Mouse (Mus musculus) forebrain, postnatal 0 days (tissue): ENCODE results near the gene Kras. TPM values are rescaled to one million over a fixed set of nuclear protein-coding genes. Genes with fewer than 3 reads are reported as not detected.

ENCODE experiments used
- ATAC-seq: fragments of 200-750 bp; cut with Nextera tagmentation; 2 replicates; pipeline ENCODE4 v1.8.0; 2017; ENCODE audit warnings: mild to moderate bottlenecking, moderate library complexity
- DNase-seq: peaks from one replicate; pipeline ENCODE4 v3.0.0-alpha.2; 2015
- H3K27ac ChIP-seq: fragments of 300-500 bp; sonication (generic); 2 replicates; pipeline ENCODE4 v1.5.1; 2014; ENCODE audit warnings: low read depth, mild to moderate bottlenecking, antibody characterized with exemption, low read length, moderate library complexity, mixed read lengths
- H3K27me3 ChIP-seq: fragments of 300-500 bp; sonication (generic); 2 replicates; pipeline ENCODE4 v1.6.1; 2014; ENCODE audit warnings: mild to moderate bottlenecking, low read length, mixed read lengths; ENCODE audit not compliant: insufficient read depth
- H3K36me3 ChIP-seq: fragments of 300-500 bp; sonication (generic); 2 replicates; pipeline ENCODE4 v1.6.1; 2014; ENCODE audit warnings: mild to moderate bottlenecking, moderate library complexity; ENCODE audit not compliant: insufficient read depth
- H3K4me1 ChIP-seq: fragments of 300-500 bp; sonication (generic); 2 replicates; pipeline ENCODE4 v1.6.1; 2014; ENCODE audit warnings: antibody characterized with exemption; ENCODE audit not compliant: insufficient read depth
- H3K4me2 ChIP-seq: fragments of 300-500 bp; sonication (generic); 2 replicates; pipeline ENCODE4 v1.6.1; 2014; ENCODE audit warnings: low read depth, mild to moderate bottlenecking, moderate library complexity
- H3K4me3 ChIP-seq: fragments of 300-500 bp; sonication (generic); 2 replicates; pipeline ENCODE4 v1.5.1; 2014; ENCODE audit warnings: low read depth, low read length, mixed read lengths
- H3K9ac ChIP-seq: fragments of 300-500 bp; sonication (generic); 2 replicates; pipeline ENCODE4 v1.6.1; 2014; ENCODE audit warnings: mild to moderate bottlenecking
- H3K9me3 ChIP-seq: fragments of 300-500 bp; sonication (generic); 2 replicates; pipeline ENCODE4 v1.6.1; 2016; ENCODE audit warnings: low read length
- CTCF ChIP-seq: sonication (generic); IDR thresholded peaks from 2 replicates; pipeline ENCODE4 v1.5.1; 2016; ENCODE audit warnings: antibody characterized with exemption, control low read depth, low read depth
- WGBS: fragments of 180-500 bp; shearing (Covaris S2); extraction: QIAGEN DNeasy Blood & Tissue Kit; methylation state at CpG from one replicate; pipeline ENCODE4 v1.1.7; 2014; 5-methylcytosine and 5-hydroxymethylcytosine counted together
- polyA plus RNA-seq: library from polyadenylated mRNA; unstranded; fragments of >200 nt; fragmentation: Nextera tagmentation; extraction: Ambion mirVana; gene quantifications from 2 replicates; pipeline ENCODE4 v1.2.1, GENCODE M21; 2015
- total RNA-seq: library from RNA; depleted of rRNA; stranded (reverse); fragments of >200 nt; gene quantifications from 2 replicates; pipeline ENCODE4 v1.2.3, GENCODE M21; 2014

Gene Kras
- total and polyA plus RNA-seq, 2 experiments from 2014 or later: 47.6 to 92.1 TPM

DNA sequence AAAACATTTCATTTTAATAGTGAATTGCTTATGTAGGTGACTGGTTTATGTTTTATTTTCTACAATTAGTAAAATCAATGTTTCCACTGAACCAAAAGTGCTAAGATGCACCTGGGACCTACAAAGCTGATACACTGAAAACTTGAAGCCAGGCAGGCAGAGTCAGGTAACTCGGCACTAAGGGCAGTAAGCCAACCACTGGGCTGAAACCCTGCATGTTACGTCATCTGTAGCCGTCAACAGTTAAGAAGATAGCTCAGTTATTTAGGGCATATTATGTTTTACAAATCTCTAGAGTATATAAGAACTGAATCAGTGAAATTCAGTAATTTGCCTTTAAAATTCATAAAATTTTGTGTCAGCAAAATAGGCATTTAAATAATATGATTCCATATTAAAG, 23.7 kb downstream of the Kras start:
- no peak overlapping the region for H3K4me3 ChIP-seq
- DNase-seq: no peak
- H3K4me1 ChIP-seq: no peaks in the 10 kb centered on the region
- 91% methylated on average over 3 of the region's 3 CpGs for WGBS
- no peak overlapping the region for H3K9ac ChIP-seq
- H3K36me3 ChIP-seq: peaks cover 11% of the 10 kb centered on the region; the same call in 1 of the 2 replicates
- H3K4me2 ChIP-seq: no peak overlapping the region
- no peak for TF ChIP-seq CTCF
- H3K9me3 ChIP-seq: no peaks in the 10 kb centered on the region
- H3K27ac ChIP-seq: no peak overlapping the region
- H3K27me3 ChIP-seq: no peaks in the 10 kb centered on the region
- ATAC-seq: no peak

DNA sequence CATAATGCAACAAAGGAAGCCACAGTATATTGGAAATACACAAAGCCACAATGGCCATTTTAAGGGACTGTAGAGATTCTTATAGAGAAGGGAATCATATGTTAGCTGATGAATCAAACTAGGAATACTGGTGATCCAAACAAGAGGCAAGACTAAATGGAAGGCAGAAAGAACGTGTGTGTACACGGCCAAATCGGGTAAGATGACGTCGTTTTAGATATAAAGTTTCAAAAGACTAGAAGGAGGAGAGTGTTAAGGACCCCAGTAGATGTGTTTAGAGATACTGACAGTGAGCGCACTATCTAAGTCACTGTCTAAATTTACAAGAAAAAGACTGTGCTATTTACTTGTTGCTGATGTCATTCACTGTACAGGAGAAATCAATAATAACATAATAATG, 25.8 kb downstream of the Kras start:
- no peak for DNase-seq
- WGBS: 83% methylated on average over 6 of the region's 6 CpGs

DNA sequence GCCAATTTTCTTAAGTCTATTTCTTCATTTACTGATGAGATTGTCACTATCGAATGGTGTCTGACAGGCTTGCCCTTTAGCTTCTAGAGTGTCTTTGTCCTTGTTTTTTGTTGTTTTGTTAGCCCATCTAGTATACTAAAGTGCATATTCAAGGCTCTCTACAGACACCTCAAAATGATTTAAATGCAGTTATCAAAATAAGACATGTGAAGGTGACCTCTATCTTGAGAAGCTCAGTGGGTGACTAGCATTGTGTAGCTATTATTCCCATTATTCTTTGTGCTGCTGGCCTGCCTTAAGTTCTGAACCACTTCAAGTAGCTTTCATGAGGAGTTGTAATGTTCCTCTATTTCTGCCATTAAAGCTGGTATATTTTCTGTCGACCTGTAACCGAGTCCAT, 34.2 kb downstream of the Kras start:
- H3K4me2 ChIP-seq: no peak overlapping the region
- H3K27me3 ChIP-seq: no peaks in the 10 kb centered on the region
- H3K36me3 ChIP-seq: peaks cover 15% of the 10 kb centered on the region
- no peaks in the 10 kb centered on the region for H3K9me3 ChIP-seq
- DNase-seq (no peak), ATAC-seq (no peak)
- TF ChIP-seq CTCF: no peak
- H3K4me3 ChIP-seq: no peak overlapping the region
- H3K9ac ChIP-seq: no peak overlapping the region
- WGBS: 87% methylated on average over 3 of the region's 3 CpGs
- no peak overlapping the region for H3K27ac ChIP-seq
- peaks cover 4% of the 10 kb centered on the region; the same call in 1 of the 2 replicates for H3K4me1 ChIP-seq

More for the DNA sequence above, 25.8 kb downstream of the Kras start:
- H3K4me1 ChIP-seq: no peaks in the 10 kb centered on the region
- H3K27me3 ChIP-seq: no peaks in the 10 kb centered on the region
- ATAC-seq: no peak
- TF ChIP-seq CTCF: no peak
- H3K36me3 ChIP-seq: peaks cover 8% of the 10 kb centered on the region
- H3K9ac ChIP-seq: no peak overlapping the region
- no peak overlapping the region for H3K4me2 ChIP-seq
- H3K27ac ChIP-seq: no peak overlapping the region
- H3K9me3 ChIP-seq: no peaks in the 10 kb centered on the region
- no peak overlapping the region for H3K4me3 ChIP-seq

DNA sequence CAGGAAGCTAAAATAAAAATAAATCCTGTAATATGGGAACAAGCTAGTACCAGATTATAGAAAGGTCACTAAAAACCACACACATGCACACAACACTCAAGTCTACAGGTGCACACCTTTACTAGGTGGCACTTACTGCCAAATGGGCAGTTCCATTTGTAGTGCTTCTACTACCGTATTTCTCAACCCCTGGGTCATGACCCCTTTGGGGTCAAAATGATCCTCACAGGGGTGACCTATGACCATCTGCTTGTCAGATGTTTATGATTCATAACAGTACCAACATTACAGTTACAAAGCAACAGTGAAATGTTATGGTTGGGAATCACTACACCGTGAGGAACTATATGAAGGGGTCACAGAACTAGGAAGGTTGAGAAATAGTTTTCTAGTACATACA, 36.1 kb downstream of the Kras start:
- H3K9me3 ChIP-seq: no peaks in the 10 kb centered on the region
- no peak overlapping the region for H3K27ac ChIP-seq
- H3K27me3 ChIP-seq: no peaks in the 10 kb centered on the region
- no peak overlapping the region for H3K4me2 ChIP-seq
- ATAC-seq (no peak), DNase-seq (no peak)
- peaks cover 6% of the 10 kb centered on the region for H3K36me3 ChIP-seq
- H3K4me3 ChIP-seq: no peak overlapping the region
- peaks cover 4% of the 10 kb centered on the region; the same call in 1 of the 2 replicates for H3K4me1 ChIP-seq
- WGBS: 90% methylated on average over 2 of the region's 2 CpGs
- no peak for TF ChIP-seq CTCF
- H3K9ac ChIP-seq: no peak overlapping the region

DNA sequence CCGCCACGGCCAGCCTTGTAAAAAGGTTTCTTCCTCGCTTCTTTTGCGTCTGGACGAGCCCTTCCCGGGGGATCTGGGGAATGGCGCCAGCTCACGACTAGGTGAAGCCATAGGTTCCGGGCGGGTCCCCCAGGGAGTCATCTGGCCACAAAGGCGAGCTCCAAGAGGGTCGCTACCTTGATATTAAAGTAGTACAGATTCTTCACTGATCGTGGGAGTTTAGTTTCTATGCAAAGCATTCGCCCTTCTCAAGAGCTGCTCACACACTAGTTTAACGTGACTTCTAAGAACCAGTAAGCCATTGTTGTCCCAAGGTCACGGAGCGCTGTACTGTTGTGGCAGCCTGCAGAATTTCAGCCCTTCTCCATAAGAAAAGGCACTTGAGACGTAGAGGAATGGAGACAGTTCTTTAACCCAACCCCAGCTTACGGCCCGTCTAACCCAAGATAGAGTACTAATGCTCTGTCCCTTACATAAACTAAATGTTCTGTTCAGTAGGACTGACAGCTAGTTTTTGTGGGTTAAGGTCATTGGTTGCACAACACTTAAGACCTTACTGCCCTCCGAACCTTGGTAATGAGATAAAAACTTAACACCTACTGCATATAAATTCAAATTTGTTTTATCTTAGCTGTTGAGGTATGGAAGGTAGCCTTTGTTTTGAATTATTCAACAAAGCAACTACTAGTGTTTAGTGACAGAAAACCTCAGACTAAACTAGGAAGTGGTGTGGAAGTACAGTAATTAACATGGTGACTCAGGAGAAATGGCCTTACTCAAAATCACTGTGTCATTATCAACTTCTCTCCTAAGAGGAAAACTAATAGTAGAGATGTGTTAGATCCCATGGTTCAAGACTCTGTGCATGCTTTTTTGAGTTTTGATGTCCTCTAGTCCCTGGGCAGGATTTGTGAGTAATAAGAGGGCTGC, 38.4 kb downstream of the Kras start:
- Histone ChIP-seq H3K9ac (peak overlapping the region; percentile 87), H3K9me3 (no peaks in the 10 kb centered on the region), H3K4me2 (peak overlapping the region; percentile 74), H3K27ac (peak overlapping the region; percentile 97), H3K4me1 (peaks cover 4% of the 10 kb centered on the region; the same call in 1 of the 2 replicates), H3K27me3 (no peaks in the 10 kb centered on the region), H3K36me3 (no peaks in the 10 kb centered on the region), H3K4me3 (peak overlapping the region; percentile 70)
- no peak for TF ChIP-seq CTCF
- 4% methylated on average over 21 of the region's 21 CpGs for WGBS
- ATAC-seq (peak; percentile 19), DNase-seq (no peak)

DNA sequence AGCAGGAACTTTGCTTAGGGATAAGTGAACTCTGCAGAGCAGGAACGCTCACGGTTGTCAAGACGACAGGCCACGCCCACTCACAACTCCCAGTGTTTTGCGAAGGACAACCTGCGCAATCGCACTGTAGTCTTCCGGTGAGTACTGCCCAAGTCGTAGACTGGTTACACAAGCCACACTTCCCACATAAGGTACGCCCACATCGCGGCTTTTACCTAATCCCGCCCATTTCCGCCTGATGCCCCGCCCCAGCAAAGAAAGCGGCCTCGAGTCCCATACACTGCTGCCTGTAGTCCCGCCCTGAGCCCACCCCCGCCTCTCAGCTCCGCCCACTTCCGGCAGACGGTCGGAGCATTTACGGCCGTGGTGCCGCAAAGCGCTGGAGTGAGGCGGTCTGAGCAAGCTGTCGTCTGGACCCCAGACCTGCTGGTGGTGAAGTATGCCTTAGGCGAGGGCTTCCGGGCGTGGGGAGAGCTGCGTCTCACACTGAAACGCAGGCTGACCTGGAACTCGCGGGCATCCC, 39.2 kb downstream of the Kras start, which contains the start of the genes Casc1 and Etfrf1:
TSS of gene Casc1 (minus strand) at position 190 of the 523 bp plus-strand sequence.
TSS of gene Etfrf1 (plus strand) at position 319 of the 523 bp plus-strand sequence.
- H3K9ac ChIP-seq: peak within 1 kb of the TSS; percentile 87
- H3K27ac ChIP-seq: peak within 1 kb of the TSS; percentile 97
- ATAC-seq (peak; percentile 99), DNase-seq (peak; percentile 99)
- H3K4me1 ChIP-seq: peaks cover 4% of the 10 kb centered on the region; the same call in 1 of the 2 replicates
- peak; percentile 33; the same call in 1 of the 2 replicates for TF ChIP-seq CTCF
- no peaks in the 10 kb centered on the region for H3K27me3 ChIP-seq
- 1% methylated on average over 36 of the region's 36 CpGs for WGBS
- peak within 1 kb of the TSS; percentile 74 for H3K4me2 ChIP-seq
- H3K4me3 ChIP-seq: peak within 1 kb of the TSS; percentile 70
- no peaks in the 10 kb centered on the region for H3K9me3 ChIP-seq
- H3K36me3 ChIP-seq: no peaks in the 10 kb centered on the region

DNA sequence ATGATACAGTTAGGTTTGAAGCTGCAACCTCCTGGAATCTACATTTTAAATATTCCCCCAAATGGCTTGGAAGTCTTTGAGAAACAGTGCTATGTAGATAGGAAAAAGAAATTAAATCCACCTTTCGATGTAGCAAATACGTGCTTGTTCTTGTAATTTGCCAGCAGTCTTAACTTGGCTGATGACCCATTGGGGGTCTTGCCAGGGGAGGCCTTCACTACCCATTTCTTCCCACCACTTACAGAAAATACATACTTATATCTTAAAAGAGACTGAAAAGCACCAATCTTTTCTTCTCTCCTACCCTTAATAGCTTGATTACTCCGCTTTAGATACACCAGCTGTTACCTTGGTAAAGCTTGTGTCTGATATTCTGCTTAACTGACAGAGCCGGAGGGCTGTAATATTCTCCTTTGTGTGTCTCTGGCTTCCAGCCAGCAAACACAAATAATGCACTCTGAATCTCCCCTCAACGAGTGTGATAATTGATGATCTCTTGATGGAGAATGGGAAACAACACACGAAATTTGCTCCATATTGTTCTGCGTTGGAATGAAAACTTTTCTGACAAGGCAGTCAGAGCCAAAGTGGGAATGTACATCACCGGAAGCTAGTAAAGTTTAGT, 39.9 kb downstream of the Kras start:
- DNase-seq (no peak), ATAC-seq (no peak)
- 19% methylated on average over 8 of the region's 8 CpGs for WGBS
- Histone ChIP-seq H3K36me3 (no peaks in the 10 kb centered on the region), H3K9ac (no peak overlapping the region), H3K27ac (no peak overlapping the region), H3K4me3 (peak overlapping the region; percentile 70), H3K4me1 (peaks cover 4% of the 10 kb centered on the region; the same call in 1 of the 2 replicates), H3K9me3 (no peaks in the 10 kb centered on the region), H3K27me3 (no peaks in the 10 kb centered on the region), H3K4me2 (peak overlapping the region; percentile 68)
- no peak for TF ChIP-seq CTCF
